14 mouse cellular contexts compared by ENCODE assay signal in genomic region chr9:20682389-20682722, GRCm38 (mm10). TPM values are rescaled to one million over a fixed set of nuclear protein-coding genes. Genes with fewer than 3 reads are reported as not detected.
DNase-seq lines count a peak whose midpoint lies in the region; ATAC-seq lines count a peak whose summit lies in the region.
"Had no signal": no experiment of that assay in that cellular context is flagged by ENCODE, and none has a peak within 500 bp of the region (broad histone marks: within the 10 kb centered on the region; RNA-seq: fewer than 3 reads in every experiment).

No protein-coding gene starts in this region.

- WGBS in embryonic facial prominence, embryonic 13.5 days: 28% methylated on average over 2 of the region's 2 CpGs
- WGBS in embryonic facial prominence, embryonic 10.5 days: 58% methylated on average over 2 of the region's 2 CpGs
- 54% methylated on average over 2 of the region's 2 CpGs for WGBS in midbrain, embryonic 10.5 days
- 21% methylated on average over 2 of the region's 2 CpGs for WGBS in midbrain, embryonic 16.5 days
- WGBS in forebrain, embryonic 15.5 days: 9% methylated on average over 2 of the region's 2 CpGs
- WGBS in neural tube, embryonic 15.5 days: 48% methylated on average over 2 of the region's 2 CpGs
- WGBS in limb, embryonic 10.5 days: 67% methylated on average over 2 of the region's 2 CpGs

- H3K9ac ChIP-seq in embryonic facial prominence, embryonic 13.5 days: no peak overlapping the region
- no peak overlapping the region for H3K9ac ChIP-seq in midbrain, embryonic 16.5 days (ENCODE audit: low read depth, low read length)
- no peak overlapping the region for H3K9ac ChIP-seq in forebrain, embryonic 15.5 days (replicated peaks)
- H3K9ac ChIP-seq in neural tube, embryonic 15.5 days (replicated peaks): no peak overlapping the region
- H3K9ac ChIP-seq: lung, embryonic 15.5 days had no signal

- no peaks in the 10 kb centered on the region; the same call in 1 of the 2 replicates for H3K27me3 ChIP-seq in embryonic facial prominence, embryonic 13.5 days
- no peaks in the 10 kb centered on the region for H3K27me3 ChIP-seq in embryonic facial prominence, embryonic 10.5 days (replicated peaks; ENCODE audit: low read depth, poor library complexity, severe bottlenecking)
- no peaks in the 10 kb centered on the region for H3K27me3 ChIP-seq in midbrain, embryonic 10.5 days (ENCODE audit: low read depth, poor library complexity, severe bottlenecking)
- H3K27me3 ChIP-seq in midbrain, embryonic 16.5 days (ENCODE audit: control insufficient read depth, insufficient read depth, low read depth, low read length): no peaks in the 10 kb centered on the region
- H3K27me3 ChIP-seq in forebrain, embryonic 15.5 days: no peaks in the 10 kb centered on the region
- H3K27me3 ChIP-seq in neural tube, embryonic 15.5 days (replicated peaks): no peaks in the 10 kb centered on the region
- no peaks in the 10 kb centered on the region for H3K27me3 ChIP-seq in limb, embryonic 10.5 days (ENCODE audit: low read depth, poor library complexity, severe bottlenecking)
- H3K27me3 ChIP-seq: lung, embryonic 15.5 days had no signal

- ATAC-seq in embryonic facial prominence, embryonic 13.5 days (ENCODE audit: insufficient number of reproducible peaks, insufficient read depth, low FRiP score, low TSS enrichment, low read depth): peak; percentile 63; the same call in 1 of the 2 replicates
- no peak for ATAC-seq in midbrain, embryonic 16.5 days
- ATAC-seq in forebrain, embryonic 15.5 days (replicated peaks): peak; percentile 47
- no peak for ATAC-seq in neural tube, embryonic 15.5 days (ENCODE audit: low FRiP score)

- no peaks in the 10 kb centered on the region for H3K9me3 ChIP-seq in embryonic facial prominence, embryonic 13.5 days
- no peaks in the 10 kb centered on the region for H3K9me3 ChIP-seq in embryonic facial prominence, embryonic 10.5 days
- peaks cover 5% of the 10 kb centered on the region; the same call in 1 of the 2 replicates for H3K9me3 ChIP-seq in midbrain, embryonic 10.5 days (replicated peaks)
- H3K9me3 ChIP-seq in midbrain, embryonic 16.5 days (replicated peaks; ENCODE audit: control insufficient read depth, low read length, poor library complexity, severe bottlenecking): no peaks in the 10 kb centered on the region
- H3K9me3 ChIP-seq in forebrain, embryonic 15.5 days: no peaks in the 10 kb centered on the region
- H3K9me3 ChIP-seq in neural tube, embryonic 15.5 days (replicated peaks): no peaks in the 10 kb centered on the region
- H3K9me3 ChIP-seq in limb, embryonic 10.5 days (replicated peaks): no peaks in the 10 kb centered on the region
- H3K9me3 ChIP-seq: lung, embryonic 15.5 days had no signal

- peaks cover 10% of the 10 kb centered on the region; the same call in 1 of the 2 replicates for H3K4me1 ChIP-seq in embryonic facial prominence, embryonic 13.5 days
- no peaks in the 10 kb centered on the region for H3K4me1 ChIP-seq in embryonic facial prominence, embryonic 10.5 days
- H3K4me1 ChIP-seq in midbrain, embryonic 10.5 days: peaks cover 29% of the 10 kb centered on the region
- peaks cover 2% of the 10 kb centered on the region; the same call in 1 of the 2 replicates for H3K4me1 ChIP-seq in midbrain, embryonic 16.5 days (ENCODE audit: control insufficient read depth, insufficient read depth, low read length)
- H3K4me1 ChIP-seq in forebrain, embryonic 15.5 days: peaks cover 27% of the 10 kb centered on the region
- H3K4me1 ChIP-seq in neural tube, embryonic 15.5 days: peaks cover 16% of the 10 kb centered on the region
- H3K4me1 ChIP-seq in limb, embryonic 10.5 days: no peaks in the 10 kb centered on the region
- H3K4me1 ChIP-seq: lung, embryonic 15.5 days had no signal

- 0 out of 2 replicates have a peak overlapping the region, but pooled peaks have one; percentile 33 for H3K27ac ChIP-seq in embryonic facial prominence, embryonic 13.5 days
- H3K27ac ChIP-seq in embryonic facial prominence, embryonic 10.5 days (replicated peaks): no peak overlapping the region
- peak overlapping the region; percentile 42; the same call in 1 of the 2 replicates for H3K27ac ChIP-seq in midbrain, embryonic 10.5 days (replicated peaks)
- no peak overlapping the region for H3K27ac ChIP-seq in midbrain, embryonic 16.5 days (ENCODE audit: low read length)
- H3K27ac ChIP-seq in forebrain, embryonic 15.5 days (replicated peaks): peak overlapping the region; percentile 76
- H3K27ac ChIP-seq in neural tube, embryonic 15.5 days (replicated peaks): peak overlapping the region; percentile 35; the same call in 1 of the 2 replicates
- H3K27ac ChIP-seq in limb, embryonic 10.5 days: no peak overlapping the region
- H3K27ac ChIP-seq: lung, embryonic 15.5 days had no signal

- no peak overlapping the region for H3K4me3 ChIP-seq in embryonic facial prominence, embryonic 13.5 days
- no peak overlapping the region for H3K4me3 ChIP-seq in embryonic facial prominence, embryonic 10.5 days
- H3K4me3 ChIP-seq in midbrain, embryonic 10.5 days: no peak overlapping the region
- no peak overlapping the region for H3K4me3 ChIP-seq in midbrain, embryonic 16.5 days (ENCODE audit: low read depth, low read length)
- no peak overlapping the region for H3K4me3 ChIP-seq in forebrain, embryonic 15.5 days
- no peak overlapping the region for H3K4me3 ChIP-seq in neural tube, embryonic 15.5 days (replicated peaks)
- no peak overlapping the region for H3K4me3 ChIP-seq in limb, embryonic 10.5 days
- H3K4me3 ChIP-seq: lung, embryonic 15.5 days had no signal

- H3K4me2 ChIP-seq in embryonic facial prominence, embryonic 13.5 days: no peak overlapping the region
- no peak overlapping the region for H3K4me2 ChIP-seq in midbrain, embryonic 16.5 days (ENCODE audit: low read length)
- H3K4me2 ChIP-seq in forebrain, embryonic 15.5 days (replicated peaks): no peak overlapping the region
- H3K4me2 ChIP-seq in neural tube, embryonic 15.5 days: no peak overlapping the region
- H3K4me2 ChIP-seq: liver, embryonic 11.5 days; lung, embryonic 15.5 days had no signal

- H3K36me3 ChIP-seq in embryonic facial prominence, embryonic 13.5 days: no peaks in the 10 kb centered on the region
- H3K36me3 ChIP-seq in embryonic facial prominence, embryonic 10.5 days (replicated peaks): no peaks in the 10 kb centered on the region
- H3K36me3 ChIP-seq in midbrain, embryonic 10.5 days: no peaks in the 10 kb centered on the region
- H3K36me3 ChIP-seq in midbrain, embryonic 16.5 days (ENCODE audit: control insufficient read depth, insufficient read depth, low read length): no peaks in the 10 kb centered on the region
- no peaks in the 10 kb centered on the region for H3K36me3 ChIP-seq in forebrain, embryonic 15.5 days
- no peaks in the 10 kb centered on the region for H3K36me3 ChIP-seq in neural tube, embryonic 15.5 days
- H3K36me3 ChIP-seq in limb, embryonic 10.5 days: no peaks in the 10 kb centered on the region
- H3K36me3 ChIP-seq: lung, embryonic 15.5 days had no signal

- no peak for DNase-seq in embryonic facial prominence, embryonic 10.5 days (ENCODE audit: low spot score)
- no peak for DNase-seq in midbrain, embryonic 10.5 days (ENCODE audit: low spot score)
- no peak for DNase-seq in limb, embryonic 10.5 days (ENCODE audit: low spot score)
- DNase-seq in urinary bladder, postnatal 36 days (ENCODE audit: low spot score in 2 of 2): no peak
- DNase-seq: adrenal gland, postnatal 25 days; embryo, embryonic 11 days; heart, adult 11 months; right cerebral cortex, postnatal 4 days had no signal

RNA-seq across cellular contexts. Expression of gene Pin1, which starts 30.5 kb away (rescaled TPM):
- polyA plus RNA-seq in embryonic facial prominence, embryonic 13.5 days (2015; fragmentation: Nextera tagmentation; extraction: Ambion mirVana): 48.3 and 52.3 TPM in 2 replicates
- 82.2 and 87.9 TPM in 2 replicates for polyA plus RNA-seq in embryonic facial prominence, embryonic 10.5 days (2016; fragmentation: Nextera tagmentation; extraction: Ambion mirVana)
- 84.0 and 91.4 TPM in 2 replicates for polyA plus RNA-seq in midbrain, embryonic 10.5 days (2016; fragmentation: Nextera tagmentation; extraction: Ambion mirVana)
- 61.0 and 61.6 TPM in 2 replicates for polyA plus RNA-seq in midbrain, embryonic 16.5 days (2015; fragmentation: Nextera tagmentation; extraction: Ambion mirVana)
- 62.4 and 64.9 TPM in 2 replicates for polyA plus RNA-seq in forebrain, embryonic 15.5 days (2015; fragmentation: Nextera tagmentation; extraction: Ambion mirVana)
- 69.6 and 71.6 TPM in 2 replicates for polyA plus RNA-seq in neural tube, embryonic 15.5 days (2015; fragmentation: Nextera tagmentation; extraction: Ambion mirVana)
- 82.8 and 93.0 TPM in 2 replicates for polyA plus RNA-seq in limb, embryonic 10.5 days (2016; fragmentation: Nextera tagmentation; extraction: Ambion mirVana)

RNA-seq across cellular contexts. Expression of gene Fbxl12, which starts 37.8 kb away (rescaled TPM):
- polyA plus RNA-seq in embryonic facial prominence, embryonic 13.5 days (2015; fragmentation: Nextera tagmentation; extraction: Ambion mirVana): 15.5 and 17.7 TPM in 2 replicates
- polyA plus RNA-seq in embryonic facial prominence, embryonic 10.5 days (2016; fragmentation: Nextera tagmentation; extraction: Ambion mirVana): 18.7 and 18.9 TPM in 2 replicates
- 20.4 and 21.2 TPM in 2 replicates for polyA plus RNA-seq in midbrain, embryonic 10.5 days (2016; fragmentation: Nextera tagmentation; extraction: Ambion mirVana)
- polyA plus RNA-seq in midbrain, embryonic 16.5 days (2015; fragmentation: Nextera tagmentation; extraction: Ambion mirVana): 13.8 and 14.7 TPM in 2 replicates
- 16.3 and 16.4 TPM in 2 replicates for polyA plus RNA-seq in forebrain, embryonic 15.5 days (2015; fragmentation: Nextera tagmentation; extraction: Ambion mirVana)
- 13.0 and 20.6 TPM in 2 replicates for polyA plus RNA-seq in neural tube, embryonic 15.5 days (2015; fragmentation: Nextera tagmentation; extraction: Ambion mirVana)
- 21.5 and 21.6 TPM in 2 replicates for polyA plus RNA-seq in limb, embryonic 10.5 days (2016; fragmentation: Nextera tagmentation; extraction: Ambion mirVana)

RNA-seq across cellular contexts. Expression of gene Ubl5, which starts 39.7 kb away (rescaled TPM):
- 394 and 448 TPM in 2 replicates for polyA plus RNA-seq in embryonic facial prominence, embryonic 13.5 days (2015; fragmentation: Nextera tagmentation; extraction: Ambion mirVana)
- polyA plus RNA-seq in embryonic facial prominence, embryonic 10.5 days (2016; fragmentation: Nextera tagmentation; extraction: Ambion mirVana): 356 and 365 TPM in 2 replicates
- polyA plus RNA-seq in midbrain, embryonic 10.5 days (2016; fragmentation: Nextera tagmentation; extraction: Ambion mirVana): 381 and 400 TPM in 2 replicates
- polyA plus RNA-seq in midbrain, embryonic 16.5 days (2015; fragmentation: Nextera tagmentation; extraction: Ambion mirVana): 444 and 482 TPM in 2 replicates
- 510 and 551 TPM in 2 replicates for polyA plus RNA-seq in forebrain, embryonic 15.5 days (2015; fragmentation: Nextera tagmentation; extraction: Ambion mirVana)
- polyA plus RNA-seq in neural tube, embryonic 15.5 days (2015; fragmentation: Nextera tagmentation; extraction: Ambion mirVana): 463 and 500 TPM in 2 replicates
- 330 TPM in 2 replicates for polyA plus RNA-seq in limb, embryonic 10.5 days (2016; fragmentation: Nextera tagmentation; extraction: Ambion mirVana)

Comparison
In these comparisons a context has a peak if more than half of its experiments do, and no peak if none do; other contexts are left out.
1. H3K27ac ChIP-seq: peak in embryonic facial prominence, embryonic 13.5 days (single experiment), midbrain, embryonic 10.5 days (single experiment), forebrain, embryonic 15.5 days (single experiment) and neural tube, embryonic 15.5 days (single experiment); none in embryonic facial prominence, embryonic 10.5 days (single experiment), midbrain, embryonic 16.5 days (single experiment) and limb, embryonic 10.5 days (single experiment).
2. ATAC-seq: peak in embryonic facial prominence, embryonic 13.5 days (single experiment) and forebrain, embryonic 15.5 days (single experiment); none in midbrain, embryonic 16.5 days (single experiment) and neural tube, embryonic 15.5 days (single experiment).